Mouse (Mus musculus) forebrain, embryonic 10.5 days (tissue): ENCODE measurements around the gene Skap1. TPM values are rescaled to one million over a fixed set of nuclear protein-coding genes. Genes with fewer than 3 reads are reported as not detected.
"Not testable (repeated sequence)": the region's sequence is repeated elsewhere in the genome, so short reads cannot be mapped to it uniquely, and the experiment has no call there.

ENCODE experiments used
- DNase-seq: peaks from one replicate; pipeline ENCODE4 v3.0.0-alpha.2; 2017; ENCODE audit warnings: low spot score; ENCODE audit errors: extremely low spot score
- H3K27ac ChIP-seq: fragments of 300-500 bp; sonication (generic); 2 replicates; pipeline ENCODE4 v1.5.1; 2016; ENCODE audit warnings: mild to moderate bottlenecking
- H3K27me3 ChIP-seq: fragments of 300-500 bp; sonication (generic); 2 replicates; pipeline ENCODE4 v1.6.1; 2016; ENCODE audit warnings: mild to moderate bottlenecking; ENCODE audit not compliant: poor library complexity, severe bottlenecking
- H3K36me3 ChIP-seq: fragments of 300-500 bp; sonication (generic); replicated peaks from 2 replicates; pipeline ENCODE4 v1.6.1; 2016; ENCODE audit warnings: mild to moderate bottlenecking, moderate library complexity
- H3K4me1 ChIP-seq: fragments of 300-500 bp; sonication (generic); 2 replicates; pipeline ENCODE4 v1.6.1; 2016
- H3K4me3 ChIP-seq: fragments of 300-500 bp; sonication (generic); 2 replicates; pipeline ENCODE4 v1.5.1; 2016; ENCODE audit warnings: mild to moderate bottlenecking, moderate library complexity
- H3K9me3 ChIP-seq: fragments of 300-500 bp; sonication (generic); 2 replicates; pipeline ENCODE4 v1.6.1; 2016; ENCODE audit warnings: mild to moderate bottlenecking, moderate library complexity
- WGBS: fragments of 180-500 bp; shearing (Covaris S2); methylation state at CpG from one replicate; pipeline ENCODE4 v1.1.7; 2016; 5-methylcytosine and 5-hydroxymethylcytosine counted together
- polyA plus RNA-seq: library from polyadenylated mRNA; unstranded; fragments of >200 nt; fragmentation: Nextera tagmentation; extraction: Ambion mirVana; gene quantifications from 2 replicates; pipeline ENCODE4 v1.2.1, GENCODE M21; 2016

Gene Skap1
- polyA plus RNA-seq, 1 experiment from 2014 or later, result 2.2 TPM

- WGBS, result 88% methylated on average over 7 of the region's 7 CpGs
Measured at GRCm38 (mm10) chr11:96775665-96776064, 311.3 kb downstream of the Skap1 start.

GRCm38 (mm10) chr11:96776068-96776467 is 311.7 kb downstream of the Skap1 start:
- peaks cover 32% of the 10 kb centered on the region for H3K4me1 ChIP-seq
- H3K27ac ChIP-seq, result no peak overlapping the region
- no peaks in the 10 kb centered on the region for H3K9me3 ChIP-seq
- no peak for DNase-seq
- peaks cover 35% of the 10 kb centered on the region for H3K36me3 ChIP-seq
- peak overlapping the region; percentile 67; the same call in 1 of the 2 replicates for H3K4me3 ChIP-seq
- H3K27me3 ChIP-seq, result no peaks in the 10 kb centered on the region
- 67% methylated on average over 3 of the region's 3 CpGs for WGBS

More at GRCm38 (mm10) chr11:96775665-96776064, 311.3 kb downstream of the Skap1 start:
- Histone ChIP-seq H3K27ac (no peak overlapping the region), H3K4me3 (no peak overlapping the region), H3K36me3 (peaks cover 39% of the 10 kb centered on the region), H3K9me3 (no peaks in the 10 kb centered on the region), H3K4me1 (peaks cover 32% of the 10 kb centered on the region), H3K27me3 (no peaks in the 10 kb centered on the region)
- DNase-seq, result no peak

- 2% methylated on average over 59 of the region's 59 CpGs for WGBS
- Histone ChIP-seq H3K4me1 (peaks cover 32% of the 10 kb centered on the region), H3K36me3 (peaks cover 23% of the 10 kb centered on the region), H3K4me3 (peak within 1 kb of the TSS; percentile 67), H3K27me3 (no peaks in the 10 kb centered on the region), H3K27ac (peak within 1 kb of the TSS; percentile 85), H3K9me3 (no peaks in the 10 kb centered on the region)
- DNase-seq, result peak; percentile 99
Measured at GRCm38 (mm10) chr11:96776968-96777962, 312.9 kb downstream of the Skap1 start, which contains the start of gene Snx11. TSS of gene Snx11 (minus strand) at chr11:96777559.

GRCm38 (mm10) chr11:96778061-96778627 is 313.8 kb downstream of the Skap1 start:
- DNase-seq, H3K9me3 ChIP-seq, H3K27me3 ChIP-seq: not testable (repeated sequence)
- peak overlapping the region; percentile 67 for H3K4me3 ChIP-seq
- WGBS, result 72% methylated on average over 10 of the region's 10 CpGs
- H3K4me1 ChIP-seq, result peaks cover 32% of the 10 kb centered on the region
- H3K27ac ChIP-seq, result peak overlapping the region; percentile 85
- peaks cover 14% of the 10 kb centered on the region for H3K36me3 ChIP-seq

- peaks cover 22% of the 10 kb centered on the region for H3K4me1 ChIP-seq
- WGBS, result 72% methylated on average over 5 of the region's 5 CpGs
- no peak overlapping the region for H3K27ac ChIP-seq
- H3K36me3 ChIP-seq, result no peaks in the 10 kb centered on the region
- no peak for DNase-seq
- no peaks in the 10 kb centered on the region for H3K27me3 ChIP-seq
- no peaks in the 10 kb centered on the region for H3K9me3 ChIP-seq
- no peak overlapping the region for H3K4me3 ChIP-seq
Measured at GRCm38 (mm10) chr11:96780306-96780705, 315.9 kb downstream of the Skap1 start.

GRCm38 (mm10) chr11:96781425-96781824 is 317.0 kb downstream of the Skap1 start:
- H3K36me3 ChIP-seq, result no peaks in the 10 kb centered on the region
- no peaks in the 10 kb centered on the region for H3K9me3 ChIP-seq
- 84% methylated on average over 2 of the region's 2 CpGs for WGBS
- no peaks in the 10 kb centered on the region for H3K27me3 ChIP-seq
- peaks cover 16% of the 10 kb centered on the region for H3K4me1 ChIP-seq
- H3K4me3 ChIP-seq, result no peak overlapping the region
- no peak for DNase-seq
- no peak overlapping the region for H3K27ac ChIP-seq

- peak; percentile 84 for DNase-seq
- H3K36me3 ChIP-seq, H3K9me3 ChIP-seq, H3K27ac ChIP-seq, H3K27me3 ChIP-seq, H3K4me3 ChIP-seq: not testable (repeated sequence)
- WGBS, result 19% methylated on average over 7 of the region's 7 CpGs
- peaks cover 21% of the 10 kb centered on the region for H3K4me1 ChIP-seq
Measured at GRCm38 (mm10) chr11:96784847-96785246, 320.5 kb downstream of the Skap1 start.

GRCm38 (mm10) chr11:96786731-96787450 is 322.5 kb downstream of the Skap1 start:
- H3K9me3 ChIP-seq, result no peaks in the 10 kb centered on the region
- H3K27ac ChIP-seq, result no peak overlapping the region
- peaks cover 13% of the 10 kb centered on the region for H3K36me3 ChIP-seq
- H3K4me3 ChIP-seq, result no peak overlapping the region
- no peaks in the 10 kb centered on the region for H3K27me3 ChIP-seq
- WGBS, result 35% methylated on average over 9 of the region's 9 CpGs
- H3K4me1 ChIP-seq, result peaks cover 41% of the 10 kb centered on the region
- DNase-seq, result no peak

GRCm38 (mm10) chr11:96788871-96789795 is 324.7 kb downstream of the Skap1 start, which contains the start of gene Cbx1:
TSS of gene Cbx1 (plus strand) at chr11:96789127.
- H3K36me3 ChIP-seq, result peaks cover 31% of the 10 kb centered on the region
- peak within 1 kb of the TSS; percentile 99 for H3K27ac ChIP-seq
- peak; percentile 93 for DNase-seq
- H3K27me3 ChIP-seq, result no peaks in the 10 kb centered on the region
- H3K4me3 ChIP-seq, result peak within 1 kb of the TSS; percentile 93
- H3K4me1 ChIP-seq, result peaks cover 63% of the 10 kb centered on the region
- no peaks in the 10 kb centered on the region for H3K9me3 ChIP-seq
- 1% methylated on average over 93 of the region's 93 CpGs for WGBS

- no peak for DNase-seq
- H3K4me3 ChIP-seq, result peak overlapping the region; percentile 93
- peaks cover 40% of the 10 kb centered on the region for H3K36me3 ChIP-seq
- H3K27ac ChIP-seq, result peak overlapping the region; percentile 99
- H3K9me3 ChIP-seq, result no peaks in the 10 kb centered on the region
- 8% methylated on average over 5 of the region's 5 CpGs for WGBS
- H3K4me1 ChIP-seq, result peaks cover 64% of the 10 kb centered on the region
- H3K27me3 ChIP-seq, result no peaks in the 10 kb centered on the region
Measured at GRCm38 (mm10) chr11:96789990-96790389, 325.6 kb downstream of the Skap1 start.

- H3K4me1 ChIP-seq, result peaks cover 64% of the 10 kb centered on the region
- H3K27ac ChIP-seq, result no peak overlapping the region
- no peak for DNase-seq
- H3K27me3 ChIP-seq, result no peaks in the 10 kb centered on the region
- H3K9me3 ChIP-seq, result no peaks in the 10 kb centered on the region
- peak overlapping the region; percentile 93 for H3K4me3 ChIP-seq
- WGBS, result 14% methylated on average over 1 of the region's 1 CpGs
- peaks cover 47% of the 10 kb centered on the region for H3K36me3 ChIP-seq
Measured at GRCm38 (mm10) chr11:96790681-96791080, 326.3 kb downstream of the Skap1 start.
